Mouse (Mus musculus) v-Abl transformed pro-B cells (cell line): ENCODE results near the gene Gpr88.
"Not testable (repeated sequence)": the region's sequence is repeated elsewhere in the genome, so short reads cannot be mapped to it uniquely, and the experiment has no call there.

ENCODE experiments used
- in situ Hi-C, 2 experiments: fragments of 400-800 bp; cut with MboI; formaldehyde crosslinking; loops; one replicate each; pipeline ENCODE4 v1.15.1; 2025; ENCODE audit not compliant: unreplicated experiment in 2 of 2

Gene Gpr88

DNA sequence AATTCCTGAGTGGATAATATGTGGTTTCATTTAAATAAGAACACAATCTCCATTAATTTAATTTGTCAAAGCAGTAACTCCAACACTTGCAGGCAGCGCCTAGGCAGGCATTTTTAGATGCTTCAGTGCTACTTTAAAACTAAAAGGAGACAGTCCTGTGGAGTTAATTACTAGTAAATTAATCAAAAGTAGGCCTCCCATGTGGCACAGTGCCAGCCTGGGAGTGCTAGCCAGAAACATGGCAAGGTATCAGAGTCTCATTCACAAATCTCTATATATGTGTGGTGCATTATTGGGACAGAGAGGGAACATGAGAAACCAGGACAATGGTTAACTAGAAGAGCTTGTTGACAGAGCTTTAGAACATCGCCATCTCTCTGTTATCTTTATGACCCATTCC, 4.3 kb downstream of the Gpr88 start:
- in situ Hi-C loops = no loop called here

- in situ Hi-C loops = no loop called here
These were observed 8.8 kb downstream of the Gpr88 start for GRCm38 (mm10) chr3:116244476-116244875.

DNA sequence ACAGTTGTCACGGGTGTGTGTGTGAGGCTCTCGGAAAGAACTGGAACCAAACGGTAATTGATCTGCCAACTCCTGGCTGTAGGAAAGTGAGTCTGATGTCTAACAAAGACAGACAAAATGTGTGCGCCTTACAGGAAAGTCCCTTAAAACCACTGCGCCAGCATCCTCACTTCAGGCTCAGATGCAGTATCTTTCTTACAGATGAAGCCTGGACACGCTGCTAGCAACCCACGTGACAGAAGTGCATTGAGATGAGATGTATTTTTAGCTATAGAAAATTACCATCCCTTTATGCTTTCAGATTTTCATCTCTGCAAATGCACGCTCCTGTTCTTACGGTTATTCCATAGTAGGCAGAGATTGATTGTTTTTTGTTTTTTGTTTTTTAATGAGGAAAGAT, 10.6 kb downstream of the Gpr88 start:
- in situ Hi-C loops = no loop called here

DNA sequence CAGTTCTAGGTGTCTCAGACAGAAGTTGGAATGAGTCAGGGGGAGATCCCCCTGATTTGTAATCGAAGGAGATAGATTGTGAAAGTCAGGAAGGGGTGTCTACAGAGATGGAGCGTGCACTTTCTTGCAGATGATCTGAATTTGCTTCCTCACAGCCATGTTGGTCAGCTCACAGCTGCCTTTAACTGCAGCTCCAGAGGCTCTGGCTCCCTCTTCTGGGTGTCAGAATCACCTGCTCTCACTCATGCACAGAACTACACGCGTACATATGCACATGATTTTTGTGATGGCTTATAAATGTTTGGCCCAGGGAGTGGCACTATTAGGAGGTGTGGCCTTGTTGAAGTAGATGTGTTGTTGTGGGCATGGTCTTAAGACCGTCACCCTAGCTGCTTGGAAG, 15.8 kb downstream of the Gpr88 start:
- in situ Hi-C loops = no loop called here

GRCm38 (mm10) chr3:116236856-116237255, 16.4 kb downstream of the Gpr88 start:
- in situ Hi-C loops = no loop called here

- in situ Hi-C loops = no loop called here
These were observed 19.8 kb downstream of the Gpr88 start for GRCm38 (mm10) chr3:116233515-116233914.

- in situ Hi-C loops = no loop called here
These were observed 20.5 kb downstream of the Gpr88 start for GRCm38 (mm10) chr3:116232763-116233162.

GRCm38 (mm10) chr3:116229336-116229735, 24.0 kb downstream of the Gpr88 start:
- in situ Hi-C loops = no loop called here

DNA sequence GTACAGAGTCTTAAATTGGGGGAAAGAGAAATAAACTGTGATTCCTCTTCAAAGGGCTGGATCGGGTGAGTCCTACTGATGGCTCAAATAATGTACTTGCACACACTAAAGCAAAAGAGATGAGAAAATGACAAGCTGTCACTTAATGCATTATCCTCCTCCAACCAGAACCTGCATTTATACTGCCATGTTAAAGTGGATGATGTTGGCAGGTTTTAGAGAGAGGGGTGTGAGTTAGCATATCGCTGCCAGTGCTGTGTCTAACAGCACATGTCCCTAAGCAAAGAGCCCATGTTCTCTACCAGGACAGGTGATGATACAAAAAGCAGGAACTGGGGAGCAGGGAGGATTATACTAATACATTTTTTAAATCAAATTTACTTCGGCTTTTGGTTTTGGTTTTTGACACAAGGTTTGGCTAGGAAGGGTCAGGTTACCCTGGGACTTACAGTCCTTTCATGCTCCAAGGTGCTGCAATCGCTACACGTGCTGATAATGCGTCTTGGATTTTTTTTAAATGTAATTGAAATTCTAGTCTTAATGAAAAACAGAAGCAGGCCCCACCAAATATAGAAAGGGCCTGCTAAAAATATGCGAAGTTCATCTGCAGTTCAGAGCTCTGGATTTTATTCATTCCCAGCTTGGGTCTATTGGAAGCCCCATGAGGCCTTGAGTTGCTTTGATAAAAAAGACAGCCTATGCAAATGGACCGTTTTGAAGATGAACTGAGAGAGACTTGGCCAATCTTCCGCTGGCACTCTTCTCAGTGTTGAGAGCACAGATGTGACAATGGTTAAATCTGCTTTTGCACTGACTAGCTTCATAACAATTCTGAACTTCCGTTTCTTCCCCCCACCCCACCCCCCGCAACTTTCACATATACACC, 24.7 kb downstream of the Gpr88 start:
- in situ Hi-C loops = no loop called here

DNA sequence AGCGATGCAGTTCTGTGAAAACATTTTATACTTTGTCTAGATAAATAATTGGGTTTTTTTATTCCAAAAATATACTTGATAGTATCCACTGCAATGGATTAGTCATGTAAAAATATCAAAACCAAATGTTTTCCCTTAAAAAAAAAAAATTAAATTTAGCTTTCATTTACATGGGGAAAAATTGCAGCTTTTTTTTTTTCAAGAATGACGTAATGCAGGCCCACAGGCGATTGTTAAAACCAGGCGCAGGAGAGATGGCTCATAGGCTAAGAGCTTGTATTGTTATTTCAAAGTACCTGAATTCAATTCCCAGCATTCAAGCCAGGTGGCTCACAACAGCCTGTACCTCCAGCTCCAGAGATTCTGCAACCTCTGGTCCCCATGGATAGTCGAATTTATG, 25.9 kb downstream of the Gpr88 start:
- in situ Hi-C loops = no loop called here

GRCm38 (mm10) chr3:116226915-116227314, 26.4 kb downstream of the Gpr88 start:
- in situ Hi-C loops = no loop called here

- in situ Hi-C loops = no loop called here
These were observed 30.6 kb downstream of the Gpr88 start for GRCm38 (mm10) chr3:116222511-116223243.

GRCm38 (mm10) chr3:116221686-116222010, 31.7 kb downstream of the Gpr88 start:
- in situ Hi-C loops = no loop called here

GRCm38 (mm10) chr3:116220980-116221685, 32.2 kb downstream of the Gpr88 start:
- in situ Hi-C loops = no loop called here

GRCm38 (mm10) chr3:116217398-116217797, 35.9 kb downstream of the Gpr88 start:
- in situ Hi-C loops = not testable (repeated sequence)

DNA sequence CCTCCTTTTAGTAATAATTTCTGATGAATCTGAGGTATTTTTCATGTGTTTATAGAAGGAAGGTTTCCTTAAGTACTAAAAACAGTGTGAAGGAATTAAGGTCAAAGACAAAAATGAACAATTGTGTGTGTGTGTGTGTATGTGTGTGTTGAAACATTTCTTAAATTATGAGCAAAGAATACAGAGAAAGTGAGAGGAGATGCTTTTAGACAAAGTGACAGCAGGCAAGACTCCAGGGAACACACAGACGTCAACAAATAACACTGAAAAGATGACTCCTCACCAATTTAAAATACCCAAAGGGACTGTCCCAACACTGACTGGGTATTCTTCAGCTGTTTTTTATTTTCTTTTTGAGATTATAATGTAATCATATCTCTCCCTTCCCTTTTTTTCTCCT, 37.0 kb downstream of the Gpr88 start:
- in situ Hi-C loops = no loop called here

- in situ Hi-C loops = no loop called here
These were observed 41.7 kb downstream of the Gpr88 start for GRCm38 (mm10) chr3:116211639-116212038.

DNA sequence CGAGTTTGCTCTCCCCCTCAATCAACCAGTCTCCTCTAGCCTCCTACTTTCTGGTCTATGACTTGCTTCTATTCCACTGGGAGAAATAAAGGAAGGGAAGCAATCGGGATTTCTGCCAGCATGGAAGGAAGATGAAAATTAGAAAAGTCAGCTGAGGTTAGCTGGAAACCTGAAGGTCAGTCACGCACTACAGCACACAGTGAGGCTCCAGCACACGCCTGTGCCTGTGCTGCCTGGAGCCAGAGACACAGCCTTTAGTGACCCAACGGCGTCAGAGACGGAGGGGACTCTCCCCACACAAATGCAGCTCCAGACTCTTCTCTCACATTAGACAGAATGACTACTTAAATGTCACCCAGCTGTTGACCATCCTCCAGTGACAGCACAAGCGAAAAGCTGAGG, 42.6 kb downstream of the Gpr88 start:
- in situ Hi-C loops = no loop called here

GRCm38 (mm10) chr3:116209214-116209613, 44.1 kb downstream of the Gpr88 start:
- in situ Hi-C loops = no loop called here

- in situ Hi-C loops = no loop called here
These were observed 46.9 kb downstream of the Gpr88 start for GRCm38 (mm10) chr3:116206306-116206834.
